Mouse (Mus musculus): ENCODE measurements around the gene Acot8. TPM values are rescaled to one million over a fixed set of nuclear protein-coding genes. Genes with fewer than 3 reads are reported as not detected.

Acot8 gene
- polyA plus RNA-seq, 1 experiment from 2014 or later, result 19.9 TPM

GRCm38 (mm10) chr2:164744987-164745386 is 59.7 kb downstream of the Acot8 start:
- Histone ChIP-seq H3K9ac (replicated peaks) (peak overlapping the region; percentile 93), H3K9me3 (no peaks in the 10 kb centered on the region), H3K36me3 (peaks cover 20% of the 10 kb centered on the region), H3K4me2 (replicated peaks) (peak overlapping the region; percentile 95), H3K27ac (no peak overlapping the region), H3K4me1 (replicated peaks) (peaks cover 33% of the 10 kb centered on the region), H3K4me3 (replicated peaks) (peak overlapping the region; percentile 94), H3K27me3 (no peaks in the 10 kb centered on the region)
- WGBS, result 76% methylated on average over 13 of the region's 13 CpGs
- no peak for ATAC-seq

Other genes with a start within 250 kb of the Acot8 start
- 5.7 and 6.8 TPM in 2 replicates for gene Wfdc2, start 242.5 kb downstream of the Acot8 start, polyA plus RNA-seq (2015; fragmentation: Nextera tagmentation; extraction: Ambion mirVana)
- not detected in 2 replicates for gene Spint3, start 231.4 kb downstream of the Acot8 start, polyA plus RNA-seq (2015; fragmentation: Nextera tagmentation; extraction: Ambion mirVana)
- not detected in 2 replicates for gene Wfdc6a, start 219.4 kb downstream of the Acot8 start, polyA plus RNA-seq (2015; fragmentation: Nextera tagmentation; extraction: Ambion mirVana)
- not detected in 2 replicates for gene Eppin, start 211.3 kb downstream of the Acot8 start, polyA plus RNA-seq (2015; fragmentation: Nextera tagmentation; extraction: Ambion mirVana)
- not detected in 2 replicates for gene Wfdc6b, start 191.4 kb downstream of the Acot8 start, polyA plus RNA-seq (2015; fragmentation: Nextera tagmentation; extraction: Ambion mirVana)
- gene Wfdc8, start 191.3 kb downstream of the Acot8 start, polyA plus RNA-seq (2015; fragmentation: Nextera tagmentation; extraction: Ambion mirVana), result not detected in 2 replicates
- gene Wfdc16, start 166.1 kb downstream of the Acot8 start, polyA plus RNA-seq (2015; fragmentation: Nextera tagmentation; extraction: Ambion mirVana), result not detected in 2 replicates
- not detected in 2 replicates for gene Wfdc10, start 148.8 kb downstream of the Acot8 start, polyA plus RNA-seq (2015; fragmentation: Nextera tagmentation; extraction: Ambion mirVana)
- gene Wfdc9, start 148.3 kb downstream of the Acot8 start, polyA plus RNA-seq (2015; fragmentation: Nextera tagmentation; extraction: Ambion mirVana), result not detected in 2 replicates
- not detected in 2 replicates for gene Wfdc11, start 130.8 kb downstream of the Acot8 start, polyA plus RNA-seq (2015; fragmentation: Nextera tagmentation; extraction: Ambion mirVana)
- gene Wfdc13, start 119.8 kb downstream of the Acot8 start, polyA plus RNA-seq (2015; fragmentation: Nextera tagmentation; extraction: Ambion mirVana), result not detected in 2 replicates
- gene Spint4, start 106.4 kb downstream of the Acot8 start, polyA plus RNA-seq (2015; fragmentation: Nextera tagmentation; extraction: Ambion mirVana), result not detected in 2 replicates
- gene Spint5, start 89.6 kb downstream of the Acot8 start, polyA plus RNA-seq (2015; fragmentation: Nextera tagmentation; extraction: Ambion mirVana), result not detected in 2 replicates
- gene Wfdc3, start 59.0 kb downstream of the Acot8 start, polyA plus RNA-seq (2015; fragmentation: Nextera tagmentation; extraction: Ambion mirVana), result 1.2 and 1.3 TPM in 2 replicates
- gene Dnttip1, start 58.9 kb downstream of the Acot8 start, polyA plus RNA-seq (2015; fragmentation: Nextera tagmentation; extraction: Ambion mirVana), result 65.4 and 72.6 TPM in 2 replicates
- 203 and 208 TPM in 2 replicates for gene Ube2c, start 35.0 kb downstream of the Acot8 start, polyA plus RNA-seq (2015; fragmentation: Nextera tagmentation; extraction: Ambion mirVana)
- gene Tnnc2, start 24.9 kb downstream of the Acot8 start, polyA plus RNA-seq (2015; fragmentation: Nextera tagmentation; extraction: Ambion mirVana), result not detected in 2 replicates
- gene Snx21, start 19.1 kb downstream of the Acot8 start, polyA plus RNA-seq (2015; fragmentation: Nextera tagmentation; extraction: Ambion mirVana), result 17.2 and 19.1 TPM in 2 replicates
- 15.2 and 15.5 TPM in 2 replicates for gene Zswim3, start 216 bp upstream of the Acot8 start, polyA plus RNA-seq (2015; fragmentation: Nextera tagmentation; extraction: Ambion mirVana)
- 25.4 and 25.8 TPM in 2 replicates for gene Zswim1, start 17.8 kb upstream of the Acot8 start, polyA plus RNA-seq (2015; fragmentation: Nextera tagmentation; extraction: Ambion mirVana)
- gene Spata25, start 23.7 kb upstream of the Acot8 start, polyA plus RNA-seq (2015; fragmentation: Nextera tagmentation; extraction: Ambion mirVana), result not detected in 2 replicates
- 92.0 and 94.2 TPM in 2 replicates for gene Ctsa, start 28.0 kb upstream of the Acot8 start, polyA plus RNA-seq (2015; fragmentation: Nextera tagmentation; extraction: Ambion mirVana)
- 4.7 TPM in 2 replicates for gene Neurl2, start 28.6 kb upstream of the Acot8 start, polyA plus RNA-seq (2015; fragmentation: Nextera tagmentation; extraction: Ambion mirVana)
- gene Pltp, start 52.8 kb upstream of the Acot8 start, polyA plus RNA-seq (2015; fragmentation: Nextera tagmentation; extraction: Ambion mirVana), result 69.1 and 96.1 TPM in 2 replicates
- 98.1 and 108 TPM in 2 replicates for gene Pcif1, start 74.4 kb upstream of the Acot8 start, polyA plus RNA-seq (2015; fragmentation: Nextera tagmentation; extraction: Ambion mirVana)
- 13.5 and 15.1 TPM in 2 replicates for gene Zfp335, start 106.9 kb upstream of the Acot8 start, polyA plus RNA-seq (2015; fragmentation: Nextera tagmentation; extraction: Ambion mirVana)
- 17.2 and 19.5 TPM in 2 replicates for gene Mmp9, start 135.9 kb upstream of the Acot8 start, polyA plus RNA-seq (2015; fragmentation: Nextera tagmentation; extraction: Ambion mirVana)
- 19.7 and 20.2 TPM in 2 replicates for gene Slc12a5, start 155.9 kb upstream of the Acot8 start, polyA plus RNA-seq (2015; fragmentation: Nextera tagmentation; extraction: Ambion mirVana)
- 132 and 137 TPM in 2 replicates for gene Ncoa5, start 230.0 kb upstream of the Acot8 start, polyA plus RNA-seq (2015; fragmentation: Nextera tagmentation; extraction: Ambion mirVana)